Mouse (Mus musculus) cerebellum, adult 11 months (tissue): ENCODE data around the gene Per3.
"Not testable (repeated sequence)": the region's sequence is repeated elsewhere in the genome, so short reads cannot be mapped to it uniquely, and the experiment has no call there.

Experiments
- DNase-seq: peaks from one replicate; pipeline ENCODE4 v3.0.0; 2022

The Per3 gene

GRCm38 (mm10) chr4:151017356-151017755 lies 27.1 kb downstream of the Per3 start:
- DNase-seq: not testable (repeated sequence)

DNA sequence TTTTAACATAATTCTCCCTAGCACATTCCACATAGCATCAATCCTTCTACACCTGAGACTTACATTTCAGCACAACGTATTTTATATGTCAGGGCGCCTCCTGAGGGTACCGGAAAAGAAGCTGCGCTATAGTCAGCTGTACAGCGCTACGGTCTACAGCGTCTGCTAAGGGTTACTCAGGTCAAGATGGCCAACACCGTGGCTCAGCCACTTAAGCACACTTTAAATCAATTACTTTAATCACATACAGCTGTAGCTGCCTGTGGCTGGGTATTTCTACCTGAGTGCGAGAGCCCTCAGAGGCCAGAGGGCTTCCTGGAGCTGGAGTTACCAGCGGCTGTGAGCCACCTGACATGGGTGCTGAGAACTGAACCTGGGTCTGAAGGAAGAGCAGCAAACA lies 28.5 kb downstream of the Per3 start:
- DNase-seq: no peak

- DNase-seq: no peak
Observed at GRCm38 (mm10) chr4:151010316-151010715, 34.1 kb downstream of the Per3 start.

- no peak for DNase-seq
Observed at GRCm38 (mm10) chr4:151006945-151007344, 37.5 kb downstream of the Per3 start.

- no peak for DNase-seq
Observed at GRCm38 (mm10) chr4:151005656-151006318, 38.7 kb downstream of the Per3 start.

GRCm38 (mm10) chr4:151001397-151001796 lies 43.1 kb downstream of the Per3 start:
- no peak for DNase-seq

DNA sequence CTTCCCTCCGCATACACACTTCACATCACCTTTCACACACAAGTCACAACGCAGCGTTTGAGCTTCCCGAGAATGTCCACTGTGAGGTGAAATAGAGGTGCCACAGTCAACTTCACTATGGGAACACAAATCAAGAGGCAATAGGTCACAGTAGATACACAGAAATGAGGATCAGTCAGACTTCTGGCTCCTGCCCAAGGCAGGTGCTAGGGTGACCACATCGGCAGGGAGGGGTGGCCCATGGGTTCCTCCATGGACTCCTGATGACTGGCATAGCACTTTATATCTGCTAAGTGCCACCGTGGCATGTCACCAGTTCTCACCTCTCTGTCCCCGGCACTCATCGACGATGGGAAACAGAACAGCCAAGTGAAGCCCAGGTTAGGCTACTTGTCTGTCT lies 45.8 kb downstream of the Per3 start:
- no peak for DNase-seq

DNA sequence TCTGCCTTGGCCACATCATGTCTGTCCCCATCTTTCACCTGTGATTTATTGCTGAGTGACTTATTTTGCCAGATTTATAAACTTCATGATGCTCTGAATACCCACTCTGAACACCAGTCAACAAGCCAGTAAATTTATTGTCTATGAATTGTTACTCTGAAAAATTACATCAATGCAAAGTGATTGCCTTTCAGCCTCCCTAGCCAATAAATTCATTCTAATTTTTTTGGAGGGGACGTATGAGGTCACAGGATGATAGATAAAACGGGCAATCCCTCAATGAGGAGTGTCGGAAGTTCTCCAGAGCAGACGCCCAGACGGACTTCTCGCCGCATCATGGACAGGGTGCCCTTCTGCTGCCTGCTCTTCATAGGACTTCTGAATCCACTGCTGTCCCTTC lies 47.7 kb downstream of the Per3 start, which contains the start of gene Uts2:
Gene Uts2, plus strand, starts transcription at position 301 of the 400 bp plus-strand sequence.
- no peak for DNase-seq

- DNase-seq: no peak
Observed at GRCm38 (mm10) chr4:150990148-150990547, 54.3 kb downstream of the Per3 start.

- no peak for DNase-seq
Observed at GRCm38 (mm10) chr4:150980153-150980552, 64.3 kb downstream of the Per3 start.

DNA sequence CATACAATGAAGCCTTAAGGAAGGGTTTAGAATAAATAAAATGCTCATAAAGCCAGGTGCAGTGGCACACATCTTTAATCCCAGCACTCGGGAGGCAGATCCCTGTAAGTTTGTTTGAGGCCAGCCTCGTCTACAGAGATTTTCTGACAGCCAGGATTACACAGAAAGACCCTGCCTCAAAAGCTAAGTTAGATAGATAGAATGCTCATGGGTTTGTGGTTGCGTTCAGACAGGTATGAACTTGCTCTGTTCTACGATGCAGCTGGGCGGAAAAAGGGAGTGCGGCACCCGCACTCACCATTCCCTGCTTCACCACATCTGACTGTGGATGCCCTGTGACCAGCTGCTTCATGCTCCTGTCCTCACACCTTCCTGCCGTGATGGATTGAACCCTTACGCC lies 65.0 kb downstream of the Per3 start:
- DNase-seq: no peak

GRCm38 (mm10) chr4:150978156-150978910 lies 66.1 kb downstream of the Per3 start:
- DNase-seq: no peak

DNA sequence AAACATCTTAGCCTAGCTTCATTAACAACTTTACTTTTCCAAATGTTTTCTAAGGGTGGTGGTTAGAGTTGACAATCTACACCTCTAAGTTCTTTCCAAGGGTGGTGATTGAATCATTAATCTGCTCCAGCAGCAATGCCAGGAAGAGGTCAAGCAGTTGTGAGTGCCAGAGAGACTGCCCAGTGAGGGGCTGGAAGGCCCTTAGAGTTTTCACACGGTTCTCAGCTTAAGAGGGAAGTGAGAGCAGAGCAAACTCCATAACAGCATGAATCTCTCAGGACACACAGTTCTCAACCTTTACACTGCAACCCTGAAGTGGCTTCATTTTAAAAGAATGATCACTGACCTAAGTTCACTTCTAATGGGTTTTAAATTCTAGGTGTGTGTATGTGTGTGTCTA lies 69.3 kb downstream of the Per3 start:
- DNase-seq: no peak

DNA sequence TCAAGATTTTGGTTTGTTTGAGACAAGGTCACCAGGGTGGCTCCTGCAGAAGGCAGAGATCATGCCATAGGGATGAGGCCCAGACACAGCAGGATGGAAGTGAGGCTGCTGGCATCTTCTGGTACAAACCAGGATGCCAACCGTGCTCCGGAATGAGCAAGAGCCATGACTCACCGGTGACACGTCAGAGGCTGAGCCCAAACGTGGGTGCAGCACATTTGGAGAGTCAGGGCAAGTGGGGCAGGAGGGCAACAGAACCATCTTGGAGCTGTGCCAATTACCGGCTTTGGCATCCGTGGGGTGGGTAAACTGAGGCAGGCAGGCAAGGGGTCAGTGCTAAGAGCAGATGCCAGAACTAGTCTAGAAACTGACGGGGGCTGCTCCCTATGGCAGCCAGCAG lies 71.2 kb downstream of the Per3 start:
- no peak for DNase-seq

DNA sequence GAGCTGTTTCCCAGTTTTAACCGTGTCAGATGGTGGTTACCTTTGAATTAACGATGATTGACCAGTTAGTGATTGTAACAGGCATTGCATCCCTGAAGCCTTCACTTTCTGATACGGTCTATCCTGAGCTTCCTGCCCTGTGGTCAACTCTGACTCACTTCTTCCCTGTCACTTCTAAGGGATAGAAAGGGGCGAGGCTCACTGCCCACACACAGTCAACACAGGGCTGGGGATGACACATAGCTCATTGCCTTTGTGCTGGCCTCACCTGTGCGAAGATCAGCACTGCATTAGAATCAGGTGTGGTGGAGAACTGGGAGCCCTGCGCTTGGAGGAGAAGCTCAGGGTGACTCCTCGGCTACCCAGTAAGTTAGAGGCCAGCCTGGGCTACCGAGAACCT lies 75.5 kb downstream of the Per3 start:
- no peak for DNase-seq

DNA sequence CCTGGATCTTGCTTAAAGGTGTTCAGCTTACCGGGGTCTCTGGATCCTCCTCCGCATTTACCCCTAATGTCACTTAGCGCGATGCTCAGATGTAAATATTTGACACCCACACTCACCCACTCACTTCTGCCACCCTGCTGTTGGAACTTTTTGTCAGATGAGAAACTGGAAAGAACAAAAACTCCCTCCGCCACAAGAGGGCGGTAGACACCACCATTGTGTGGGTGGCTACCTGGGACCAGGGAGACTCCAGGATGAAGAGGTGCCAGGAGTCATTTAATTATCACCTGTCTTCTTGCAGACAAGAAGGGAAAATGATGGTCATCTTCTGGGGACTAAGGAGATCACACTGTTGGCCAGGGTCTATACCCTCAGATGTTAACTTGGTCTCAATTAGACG lies 77.9 kb downstream of the Per3 start:
- DNase-seq: peak; percentile 41

- no peak for DNase-seq
Observed at GRCm38 (mm10) chr4:150965555-150965951, 78.9 kb downstream of the Per3 start.

- DNase-seq: peak; percentile 62
Observed at GRCm38 (mm10) chr4:150964635-150965554, 79.6 kb downstream of the Per3 start.

DNA sequence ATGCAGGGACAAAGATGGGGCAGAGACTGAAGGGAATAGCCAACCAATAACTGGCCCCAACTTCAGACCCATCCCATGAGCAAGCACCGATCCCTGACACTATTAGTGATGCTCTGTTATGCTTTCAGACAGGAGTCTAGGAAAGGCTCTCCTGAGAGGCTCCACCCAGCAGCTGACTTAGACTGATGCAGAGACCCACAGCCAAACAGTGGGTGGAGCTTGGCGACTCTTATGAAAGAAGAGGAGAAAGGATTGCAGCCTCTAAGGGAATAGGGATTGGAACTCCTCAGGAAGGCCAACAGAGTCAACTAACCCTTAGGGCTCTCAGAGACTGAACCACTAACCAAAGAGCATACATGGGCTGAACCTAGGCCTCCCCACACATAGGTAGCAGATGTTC lies 80.8 kb downstream of the Per3 start:
- DNase-seq: no peak

DNA sequence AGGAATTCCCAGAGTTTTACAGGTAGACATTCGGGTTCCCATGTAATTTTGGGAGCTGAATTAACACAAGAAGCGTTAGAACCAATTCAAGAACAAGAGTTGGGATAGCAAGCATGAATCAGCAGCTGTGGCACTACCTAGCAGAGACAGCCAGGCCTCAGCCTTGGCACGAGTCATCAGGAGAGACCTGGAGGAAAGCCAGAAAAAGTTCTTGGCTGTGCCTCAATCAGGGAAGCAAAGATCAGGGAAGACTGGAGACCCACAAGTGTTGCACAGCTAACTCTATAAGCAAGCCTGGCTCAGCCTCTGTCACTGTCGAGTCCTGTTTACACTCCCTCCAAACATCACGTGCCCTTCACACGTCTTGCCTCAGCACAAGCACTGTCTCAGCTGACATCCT lies 82.2 kb downstream of the Per3 start:
- DNase-seq: no peak

GRCm38 (mm10) chr4:150958536-150958935 lies 85.9 kb downstream of the Per3 start:
- DNase-seq: no peak

DNA sequence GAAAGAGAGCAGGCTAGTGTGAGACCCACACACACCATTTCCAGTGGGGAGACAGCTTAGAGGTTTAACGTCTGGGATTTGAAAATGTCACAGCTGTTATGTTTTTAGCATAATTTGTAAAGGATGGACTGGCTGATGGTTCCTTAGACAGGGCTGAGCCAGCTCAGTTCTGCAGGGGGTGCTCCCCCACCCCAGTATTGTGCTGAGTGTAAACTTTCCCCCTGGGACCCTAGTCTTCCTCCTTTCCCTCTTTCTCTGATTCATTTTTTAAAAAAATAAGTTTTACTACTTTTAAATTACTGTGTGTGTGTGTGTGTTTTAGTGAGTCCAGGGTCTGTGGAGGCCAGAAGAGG lies 87.4 kb downstream of the Per3 start:
- no peak for DNase-seq

DNA sequence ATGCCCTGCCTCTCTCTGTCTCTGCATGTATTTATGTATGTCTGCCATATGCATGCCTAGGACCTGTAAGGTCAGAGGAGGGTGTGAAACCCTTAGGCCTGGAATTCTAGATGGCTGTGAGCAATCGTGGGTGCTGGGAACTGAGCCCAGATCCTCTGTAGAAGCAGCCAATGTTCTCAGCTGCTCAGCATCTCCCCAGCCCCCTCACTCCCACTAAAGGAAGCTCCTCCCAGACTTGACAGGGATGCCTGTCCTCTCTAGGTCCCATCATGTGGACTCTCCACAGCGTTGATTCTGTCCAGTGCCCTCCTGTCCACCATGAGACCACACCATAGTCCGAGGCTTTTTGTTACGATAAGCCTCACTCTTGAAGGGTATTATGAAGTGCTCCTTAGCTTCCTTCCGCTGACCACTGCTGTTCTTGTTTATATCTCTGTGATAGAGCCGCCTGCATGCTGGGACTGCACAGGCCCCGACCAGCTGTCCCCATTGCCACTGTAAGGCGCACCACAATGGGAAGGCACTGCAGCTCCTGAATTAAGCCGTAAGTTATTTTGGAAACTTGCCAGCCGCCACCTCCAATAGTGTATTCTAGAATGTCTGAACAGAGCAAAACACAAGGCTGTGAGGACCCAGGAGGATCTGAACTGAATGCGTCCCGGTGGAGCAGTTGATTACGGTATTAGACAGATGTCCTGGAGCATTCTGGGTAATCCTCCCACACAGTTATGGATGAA lies 87.9 kb downstream of the Per3 start:
- DNase-seq: no peak
